Mouse (Mus musculus) retina, postnatal 7 days (tissue): Measurements from ENCODE around the gene Get4.

Experiments used
- DNase-seq: peaks from one replicate; pipeline ENCODE4 v3.0.0-alpha.2; 2012; ENCODE audit warnings: low read depth, low spot score

Get4 gene

GRCm38 (mm10) chr5:139241022-139241761 is 10.9 kb upstream of the Get4 start:
- DNase-seq, result no peak

- peak; percentile 84 for DNase-seq
These were observed 8.7 kb upstream of the Get4 start for GRCm38 (mm10) chr5:139243384-139243783.

- no peak for DNase-seq
These were observed 4.4 kb upstream of the Get4 start for GRCm38 (mm10) chr5:139247767-139248166.

GRCm38 (mm10) chr5:139248846-139249245 is 3.3 kb upstream of the Get4 start:
- no peak for DNase-seq

GRCm38 (mm10) chr5:139251279-139251678 is 845 bp upstream of the Get4 start:
- no peak for DNase-seq

- DNase-seq, result no peak
These were observed 416 bp upstream of the Get4 start for GRCm38 (mm10) chr5:139251736-139252080.

- no peak for DNase-seq
These were observed 754 bp downstream of the Get4 start for GRCm38 (mm10) chr5:139252910-139253245.

GRCm38 (mm10) chr5:139253301-139253741 is 1.2 kb downstream of the Get4 start:
- no peak for DNase-seq

- no peak for DNase-seq
These were observed 2.8 kb downstream of the Get4 start for GRCm38 (mm10) chr5:139254938-139255337.

- no peak for DNase-seq
These were observed 3.7 kb downstream of the Get4 start for GRCm38 (mm10) chr5:139255777-139256176.

GRCm38 (mm10) chr5:139256211-139256765 is 4.2 kb downstream of the Get4 start:
- no peak for DNase-seq

GRCm38 (mm10) chr5:139257265-139257664 is 5.1 kb downstream of the Get4 start:
- DNase-seq, result no peak

- no peak for DNase-seq
These were observed 5.7 kb downstream of the Get4 start for GRCm38 (mm10) chr5:139257818-139258217.

GRCm38 (mm10) chr5:139258371-139259035 is 6.4 kb downstream of the Get4 start:
- DNase-seq, result no peak

- DNase-seq, result no peak
These were observed 7.7 kb downstream of the Get4 start for GRCm38 (mm10) chr5:139259853-139260252.

- no peak for DNase-seq
These were observed 9.3 kb downstream of the Get4 start for GRCm38 (mm10) chr5:139261403-139261802.

- DNase-seq, result no peak
These were observed 15.5 kb downstream of the Get4 start for GRCm38 (mm10) chr5:139267661-139268060.

- DNase-seq, result no peak
These were observed 18.8 kb downstream of the Get4 start for GRCm38 (mm10) chr5:139270806-139271521.

GRCm38 (mm10) chr5:139271994-139272554 is 19.9 kb downstream of the Get4 start:
- DNase-seq, result no peak

GRCm38 (mm10) chr5:139277287-139277686 is 25.2 kb downstream of the Get4 start:
- DNase-seq, result no peak

- no peak for DNase-seq
These were observed 29.4 kb downstream of the Get4 start for GRCm38 (mm10) chr5:139281373-139282112.
